18 mouse cellular contexts compared by ENCODE assay signal in genomic region chr2:128304063-128304712, GRCm38 (mm10).
A peak's percentile ranks its signal among the peaks of the same experiment; 100 is the strongest.
DNase-seq lines count a peak whose midpoint lies in the region; ATAC-seq lines count a peak whose summit lies in the region.
"Had no signal": no experiment of that assay in that cellular context is flagged by ENCODE, and none has a peak within 500 bp of the region (broad histone marks: within the 10 kb centered on the region; RNA-seq: fewer than 3 reads in every experiment).

No protein-coding gene starts in this region.

- DNase-seq in forebrain, embryonic 10.5 days (ENCODE audit: extremely low spot score, low spot score) = no peak
- no peak for DNase-seq in embryonic facial prominence, embryonic 14.5 days (ENCODE audit: low spot score)
- no peak for DNase-seq in lung, adult 18-20 months
- DNase-seq in Muller cell, postnatal 12 days (ENCODE audit: inconsistent ontology term) = no peak
- no peak for DNase-seq in kidney, postnatal 36 days
- DNase-seq: adrenal gland, postnatal 14 days; cerebellum, adult 8-10 months; gastrocnemius, postnatal 25 days; heart, postnatal 36 days; liver, embryonic 13.5 days; spleen, adult 18-20 months had no signal

- H3K9ac ChIP-seq in forebrain, embryonic 13.5 days = no peak overlapping the region
- H3K9ac ChIP-seq in embryonic facial prominence, embryonic 14.5 days (ENCODE audit: low read depth, low read length) = 0 out of 2 replicates have a peak overlapping the region, but pooled peaks have one; percentile 32
- H3K9ac ChIP-seq in hindbrain, embryonic 15.5 days = 0 out of 2 replicates have a peak overlapping the region, but pooled peaks have one; percentile 13
- H3K9ac ChIP-seq in midbrain, embryonic 15.5 days = no peak overlapping the region
- H3K9ac ChIP-seq: heart, embryonic 12.5 days; limb, embryonic 12.5 days; liver, embryonic 13.5 days had no signal

- peaks cover 23% of the 10 kb centered on the region for H3K27me3 ChIP-seq in forebrain, embryonic 13.5 days
- H3K27me3 ChIP-seq in forebrain, embryonic 10.5 days (ENCODE audit: poor library complexity, severe bottlenecking) = peaks cover 93% of the 10 kb centered on the region
- no peaks in the 10 kb centered on the region for H3K27me3 ChIP-seq in embryonic facial prominence, embryonic 14.5 days (replicated peaks; ENCODE audit: control insufficient read depth, insufficient read depth, low read length)
- no peaks in the 10 kb centered on the region for H3K27me3 ChIP-seq in hindbrain, embryonic 15.5 days
- no peaks in the 10 kb centered on the region for H3K27me3 ChIP-seq in midbrain, embryonic 15.5 days (replicated peaks)
- H3K27me3 ChIP-seq: heart, embryonic 12.5 days; liver, embryonic 13.5 days had no signal

- peak; percentile 41 for ATAC-seq in forebrain, embryonic 13.5 days
- no peak for ATAC-seq in embryonic facial prominence, embryonic 14.5 days (ENCODE audit: low read depth)
- no peak for ATAC-seq in hindbrain, embryonic 15.5 days (ENCODE audit: low FRiP score, low read depth)
- peak; percentile 52; the same call in 1 of the 2 replicates for ATAC-seq in midbrain, embryonic 15.5 days (replicated peaks)
- ATAC-seq: intestine, postnatal 0 days had no signal

- H3K4me3 ChIP-seq in forebrain, embryonic 13.5 days = no peak overlapping the region
- no peak overlapping the region for H3K4me3 ChIP-seq in forebrain, embryonic 10.5 days
- no peak overlapping the region for H3K4me3 ChIP-seq in embryonic facial prominence, embryonic 14.5 days (ENCODE audit: low read depth, low read length)
- H3K4me3 ChIP-seq in hindbrain, embryonic 15.5 days = no peak overlapping the region
- H3K4me3 ChIP-seq in midbrain, embryonic 15.5 days = no peak overlapping the region
- H3K4me3 ChIP-seq: heart, embryonic 12.5 days; limb, embryonic 12.5 days; liver, embryonic 13.5 days had no signal

- H3K36me3 ChIP-seq in forebrain, embryonic 13.5 days (ENCODE audit: poor library complexity, severe bottlenecking) = no peaks in the 10 kb centered on the region
- no peaks in the 10 kb centered on the region for H3K36me3 ChIP-seq in forebrain, embryonic 10.5 days (replicated peaks)
- no peaks in the 10 kb centered on the region for H3K36me3 ChIP-seq in embryonic facial prominence, embryonic 14.5 days (ENCODE audit: control insufficient read depth, insufficient read depth, low read length)
- no peaks in the 10 kb centered on the region for H3K36me3 ChIP-seq in hindbrain, embryonic 15.5 days
- H3K36me3 ChIP-seq in midbrain, embryonic 15.5 days (replicated peaks) = no peaks in the 10 kb centered on the region
- H3K36me3 ChIP-seq: heart, embryonic 12.5 days; limb, embryonic 12.5 days; liver, embryonic 13.5 days had no signal

- no peaks in the 10 kb centered on the region for H3K9me3 ChIP-seq in forebrain, embryonic 13.5 days (replicated peaks)
- no peaks in the 10 kb centered on the region for H3K9me3 ChIP-seq in forebrain, embryonic 10.5 days
- H3K9me3 ChIP-seq in embryonic facial prominence, embryonic 14.5 days (ENCODE audit: control insufficient read depth, low read length) = no peaks in the 10 kb centered on the region
- no peaks in the 10 kb centered on the region for H3K9me3 ChIP-seq in hindbrain, embryonic 15.5 days
- H3K9me3 ChIP-seq in midbrain, embryonic 15.5 days = no peaks in the 10 kb centered on the region
- H3K9me3 ChIP-seq: heart, embryonic 12.5 days; limb, embryonic 12.5 days; liver, embryonic 13.5 days had no signal

- 7% methylated on average over 12 of the region's 12 CpGs for WGBS in forebrain, embryonic 13.5 days
- WGBS in forebrain, embryonic 10.5 days = 7% methylated on average over 12 of the region's 12 CpGs
- WGBS in embryonic facial prominence, embryonic 14.5 days = 23% methylated on average over 12 of the region's 12 CpGs
- WGBS in hindbrain, embryonic 15.5 days = 21% methylated on average over 12 of the region's 12 CpGs
- 7% methylated on average over 12 of the region's 12 CpGs for WGBS in midbrain, embryonic 15.5 days

- H3K4me1 ChIP-seq in forebrain, embryonic 13.5 days = peaks cover 8% of the 10 kb centered on the region
- peaks cover 18% of the 10 kb centered on the region for H3K4me1 ChIP-seq in forebrain, embryonic 10.5 days
- peaks cover 9% of the 10 kb centered on the region; the same call in 1 of the 2 replicates for H3K4me1 ChIP-seq in embryonic facial prominence, embryonic 14.5 days (ENCODE audit: control insufficient read depth, insufficient read depth, low read length)
- peaks cover 9% of the 10 kb centered on the region for H3K4me1 ChIP-seq in hindbrain, embryonic 15.5 days (replicated peaks)
- H3K4me1 ChIP-seq in midbrain, embryonic 15.5 days = peaks cover 11% of the 10 kb centered on the region

- H3K27ac ChIP-seq in forebrain, embryonic 13.5 days = no peak overlapping the region
- no peak overlapping the region for H3K27ac ChIP-seq in forebrain, embryonic 10.5 days
- H3K27ac ChIP-seq in embryonic facial prominence, embryonic 14.5 days (replicated peaks; ENCODE audit: low read depth, low read length) = no peak overlapping the region
- no peak overlapping the region for H3K27ac ChIP-seq in hindbrain, embryonic 15.5 days (replicated peaks)
- H3K27ac ChIP-seq in midbrain, embryonic 15.5 days = 0 out of 2 replicates have a peak overlapping the region, but pooled peaks have one; percentile 42
- H3K27ac ChIP-seq: kidney, postnatal 0 days; limb, embryonic 12.5 days; liver, embryonic 13.5 days had no signal

- peak overlapping the region; percentile 33 for H3K4me2 ChIP-seq in forebrain, embryonic 13.5 days
- no peak overlapping the region for H3K4me2 ChIP-seq in embryonic facial prominence, embryonic 14.5 days (ENCODE audit: low read depth, low read length)
- H3K4me2 ChIP-seq in hindbrain, embryonic 15.5 days = peak overlapping the region; percentile 17; the same call in 1 of the 2 replicates
- H3K4me2 ChIP-seq in midbrain, embryonic 15.5 days = peak overlapping the region; percentile 30; the same call in 1 of the 2 replicates
- H3K4me2 ChIP-seq: heart, embryonic 12.5 days; limb, embryonic 12.5 days; liver, embryonic 13.5 days had no signal

Comparison
In these comparisons a context has a peak if more than half of its experiments do, and no peak if none do; other contexts are left out.
1. ATAC-seq: peak in forebrain, embryonic 13.5 days (single experiment) and midbrain, embryonic 15.5 days (single experiment); none in embryonic facial prominence, embryonic 14.5 days (single experiment) and hindbrain, embryonic 15.5 days (single experiment).
2. H3K9ac ChIP-seq: peak in embryonic facial prominence, embryonic 14.5 days (single experiment) and hindbrain, embryonic 15.5 days (single experiment); none in forebrain, embryonic 13.5 days (single experiment) and midbrain, embryonic 15.5 days (single experiment).